In the genomic region with DNA sequence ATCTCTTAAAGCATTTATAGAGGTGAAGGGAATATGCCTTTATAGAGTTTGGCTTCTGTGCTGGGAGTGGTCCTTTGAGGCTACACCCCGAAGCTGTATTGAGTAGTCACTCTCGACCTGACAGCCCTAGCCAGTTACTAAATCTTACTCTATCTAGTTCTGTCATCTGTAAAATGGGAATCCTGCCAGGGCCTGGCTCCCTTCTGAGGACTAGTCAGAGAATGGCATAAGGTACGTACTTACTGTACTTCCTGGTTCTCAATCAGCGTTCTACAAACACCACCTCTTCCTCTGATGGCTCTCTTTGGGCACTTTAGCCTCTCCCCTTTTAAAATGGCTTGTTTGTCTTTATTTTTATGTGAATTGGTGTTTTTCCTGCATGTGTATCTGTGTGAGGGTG, we compare ENCODE assay signal across 13 mouse cellular contexts. TPM values are rescaled to one million over a fixed set of nuclear protein-coding genes. Genes with fewer than 3 reads are reported as not detected.
DNase-seq lines count a peak whose midpoint lies in the region; ATAC-seq and TF ChIP-seq lines count a peak whose summit lies in the region.
"Had no signal": no experiment of that assay in that cellular context is flagged by ENCODE, and none has a peak within 500 bp of the region (broad histone marks: within the 10 kb centered on the region; RNA-seq: fewer than 3 reads in every experiment).

No protein-coding gene starts in this region.

- intact Hi-C loops in left cerebral cortex, postnatal 36 days (cut with DNase I), result no loop called here

- no peak overlapping the region for H3K4me3 ChIP-seq in lung, adult 2 months (replicated peaks; ENCODE audit: extremely low read depth, low read depth, low read length)
- no peak overlapping the region for H3K4me3 ChIP-seq in hindbrain, embryonic 16.5 days (ENCODE audit: low read length)
- H3K4me3 ChIP-seq in embryonic facial prominence, embryonic 10.5 days, result no peak overlapping the region
- H3K4me3 ChIP-seq: hindbrain, embryonic 15.5 days; kidney, embryonic 15.5 days; liver, embryonic 15.5 days had no signal

- H3K9ac ChIP-seq in hindbrain, embryonic 16.5 days (ENCODE audit: low read depth, low read length), result no peak overlapping the region
- H3K9ac ChIP-seq: hindbrain, embryonic 15.5 days; kidney, embryonic 15.5 days; liver, embryonic 15.5 days had no signal

- 38% methylated on average over 4 of the region's 4 CpGs for WGBS in lung, adult 2 months
- 81% methylated on average over 4 of the region's 4 CpGs for WGBS in hindbrain, embryonic 16.5 days
- WGBS in embryonic facial prominence, embryonic 10.5 days, result 90% methylated on average over 4 of the region's 4 CpGs

- no peak overlapping the region for H3K4me2 ChIP-seq in hindbrain, embryonic 16.5 days (ENCODE audit: low read length)
- H3K4me2 ChIP-seq: hindbrain, embryonic 15.5 days; kidney, embryonic 15.5 days; liver, embryonic 15.5 days had no signal

- peak; percentile 52 to 53; a peak in 3 of 4 replicates for ATAC-seq in hematopoietic stem cell, adult 5-6 weeks (replicated peaks in 1 of 2; ENCODE audit: insufficient read depth in 1 of 2, low FRiP score in 2 of 2, low TSS enrichment in 1 of 2, low read depth in 1 of 2, poor library complexity in 2 of 2, severe bottlenecking in 2 of 2)
- ATAC-seq in hindbrain, embryonic 16.5 days, result no peak

- H3K27ac ChIP-seq in hindbrain, embryonic 16.5 days (ENCODE audit: low read depth, low read length), result no peak overlapping the region
- no peak overlapping the region for H3K27ac ChIP-seq in embryonic facial prominence, embryonic 10.5 days (replicated peaks)
- H3K27ac ChIP-seq: hindbrain, embryonic 15.5 days; kidney, embryonic 15.5 days; liver, embryonic 15.5 days had no signal

- no peaks in the 10 kb centered on the region for H3K9me3 ChIP-seq in hindbrain, embryonic 16.5 days (ENCODE audit: control insufficient read depth, low read length)
- no peaks in the 10 kb centered on the region for H3K9me3 ChIP-seq in embryonic facial prominence, embryonic 10.5 days
- H3K9me3 ChIP-seq: hindbrain, embryonic 15.5 days; kidney, embryonic 15.5 days; liver, embryonic 15.5 days had no signal

- TF ChIP-seq POLR2A in lung, adult 2 months (IDR thresholded peaks at IDR 0.05; ENCODE audit: borderline replicate concordance, extremely low read depth, low read depth, low read length), result no peak

- DNase-seq in lung, postnatal 10 days, result peak; percentile 14
- no peak for DNase-seq in lung, adult 2 months
- DNase-seq in MN1 (ENCODE audit: low spot score), result peak; percentile 66
- peak; percentile 66 for DNase-seq in naive thymus-derived CD4-positive, alpha-beta T cell, adult 2 months (ENCODE audit: low read depth)
- no peak for DNase-seq in embryonic facial prominence, embryonic 10.5 days (ENCODE audit: low spot score)
- DNase-seq in left cerebral cortex, postnatal 36 days (ENCODE audit: low spot score in 2 of 2), result no peak
- DNase-seq: cerebellum, postnatal 14 days; heart, postnatal 10 days had no signal

- TF ChIP-seq CTCF in lung, adult 2 months (IDR thresholded peaks at IDR 0.05; ENCODE audit: insufficient read depth, low read length), result no peak

- no peaks in the 10 kb centered on the region for H3K36me3 ChIP-seq in hindbrain, embryonic 16.5 days (ENCODE audit: control insufficient read depth, insufficient read depth, low read length)
- no peaks in the 10 kb centered on the region for H3K36me3 ChIP-seq in embryonic facial prominence, embryonic 10.5 days (replicated peaks)
- H3K36me3 ChIP-seq: hindbrain, embryonic 15.5 days; kidney, embryonic 15.5 days; liver, embryonic 15.5 days had no signal

- no peaks in the 10 kb centered on the region for H3K4me1 ChIP-seq in lung, adult 2 months (ENCODE audit: control insufficient read depth, insufficient read depth, low read length)
- no peaks in the 10 kb centered on the region for H3K4me1 ChIP-seq in hindbrain, embryonic 16.5 days (ENCODE audit: control insufficient read depth, insufficient read depth, low read depth, low read length)
- H3K4me1 ChIP-seq in embryonic facial prominence, embryonic 10.5 days, result no peaks in the 10 kb centered on the region
- H3K4me1 ChIP-seq: hindbrain, embryonic 15.5 days; kidney, embryonic 15.5 days; liver, embryonic 15.5 days had no signal

- H3K27me3 ChIP-seq in hindbrain, embryonic 16.5 days (replicated peaks; ENCODE audit: control insufficient read depth, insufficient read depth, low read length), result no peaks in the 10 kb centered on the region
- H3K27me3 ChIP-seq in embryonic facial prominence, embryonic 10.5 days (replicated peaks; ENCODE audit: low read depth, poor library complexity, severe bottlenecking), result no peaks in the 10 kb centered on the region
- H3K27me3 ChIP-seq: hindbrain, embryonic 15.5 days; kidney, embryonic 15.5 days; liver, embryonic 15.5 days had no signal

RNA-seq across cellular contexts. Expression of a gene that starts 28.1 kb away (rescaled TPM):
- polyA plus RNA-seq in lung, adult 2 months (2012; rRNA removed), result 57.1 and 71.7 TPM in 2 replicates
- 123 and 126 TPM in 2 replicates for total RNA-seq in hematopoietic stem cell, adult 5-6 weeks (2017)
- polyA plus RNA-seq in hindbrain, embryonic 16.5 days (2015; fragmentation: Nextera tagmentation; extraction: Ambion mirVana), result 161 and 169 TPM in 2 replicates
- polyA plus RNA-seq in embryonic facial prominence, embryonic 10.5 days (2016; fragmentation: Nextera tagmentation; extraction: Ambion mirVana), result 125 and 135 TPM in 2 replicates
- 10 to 100 TPM; 60.2 to 62.8 TPM for total RNA-seq in left cerebral cortex, postnatal 36 days (2021)

Comparison
In these comparisons a context has a peak if more than half of its experiments do, and no peak if none do; other contexts are left out.
1. DNase-seq: peak in lung, postnatal 10 days (single experiment), MN1 (single experiment) and naive thymus-derived CD4-positive, alpha-beta T cell, adult 2 months (single experiment); none in lung, adult 2 months (single experiment), embryonic facial prominence, embryonic 10.5 days (single experiment) and left cerebral cortex, postnatal 36 days (0 of 2).